Mouse (Mus musculus): ENCODE measurements around the gene Pak7.
"Not testable (repeated sequence)": the region's sequence is repeated elsewhere in the genome, so short reads cannot be mapped to it uniquely, and the experiment has no call there.

Gene Pak7

GRCm38 (mm10) chr2:136387181-136388131, at the start of gene Pak7:
TSS of gene Pak7 (minus strand) at chr2:136387967.
- DNase-seq (ENCODE audit: low read depth in 2 of 2, low spot score in 2 of 2) = no peak

GRCm38 (mm10) chr2:136425561-136425960, 37.8 kb upstream of the Pak7 start:
- no peak for DNase-seq (ENCODE audit: low read depth in 2 of 2, low spot score in 2 of 2)

- no peak for DNase-seq (ENCODE audit: low read depth in 2 of 2, low spot score in 2 of 2)
Measured at GRCm38 (mm10) chr2:136419543-136419942, 31.8 kb upstream of the Pak7 start.

- no peak for DNase-seq (ENCODE audit: low read depth in 2 of 2, low spot score in 2 of 2)
Measured at GRCm38 (mm10) chr2:136416381-136416780, 28.6 kb upstream of the Pak7 start.

GRCm38 (mm10) chr2:136402587-136402986, 14.8 kb upstream of the Pak7 start:
- no peak for DNase-seq (ENCODE audit: low read depth in 2 of 2, low spot score in 2 of 2)

- no peak for DNase-seq (ENCODE audit: low read depth in 2 of 2, low spot score in 2 of 2)
Measured at GRCm38 (mm10) chr2:136375318-136375717, 12.4 kb downstream of the Pak7 start.

GRCm38 (mm10) chr2:136372361-136372760, 15.4 kb downstream of the Pak7 start:
- no peak for DNase-seq (ENCODE audit: low read depth in 2 of 2, low spot score in 2 of 2)

GRCm38 (mm10) chr2:136351393-136352096, 36.2 kb downstream of the Pak7 start:
- DNase-seq (ENCODE audit: low read depth in 2 of 2, low spot score in 2 of 2) = no peak

GRCm38 (mm10) chr2:136350459-136350858, 37.3 kb downstream of the Pak7 start:
- DNase-seq (ENCODE audit: low read depth in 2 of 2, low spot score in 2 of 2) = no peak

GRCm38 (mm10) chr2:136349671-136350275, 38.0 kb downstream of the Pak7 start:
- DNase-seq (ENCODE audit: low read depth in 2 of 2, low spot score in 2 of 2) = no peak

- DNase-seq (ENCODE audit: low read depth in 2 of 2, low spot score in 2 of 2) = not testable (repeated sequence)
Measured at GRCm38 (mm10) chr2:136344240-136344780, 43.5 kb downstream of the Pak7 start.

- no peak for DNase-seq (ENCODE audit: low read depth in 2 of 2, low spot score in 2 of 2)
Measured at GRCm38 (mm10) chr2:136329974-136330373, 57.8 kb downstream of the Pak7 start.

GRCm38 (mm10) chr2:136325646-136326045, 62.1 kb downstream of the Pak7 start:
- DNase-seq (ENCODE audit: low read depth in 2 of 2, low spot score in 2 of 2) = no peak

- DNase-seq (ENCODE audit: low read depth in 2 of 2, low spot score in 2 of 2) = no peak
Measured at GRCm38 (mm10) chr2:136309313-136309712, 78.5 kb downstream of the Pak7 start.

- DNase-seq (ENCODE audit: low read depth in 2 of 2, low spot score in 2 of 2) = no peak
Measured at GRCm38 (mm10) chr2:136308743-136309142, 79.0 kb downstream of the Pak7 start.

GRCm38 (mm10) chr2:136302201-136302600, 85.6 kb downstream of the Pak7 start:
- no peak for DNase-seq (ENCODE audit: low read depth in 2 of 2, low spot score in 2 of 2)

- DNase-seq (ENCODE audit: low read depth in 2 of 2, low spot score in 2 of 2) = no peak
Measured at GRCm38 (mm10) chr2:136301406-136301805, 86.4 kb downstream of the Pak7 start.

GRCm38 (mm10) chr2:136297371-136297770, 90.4 kb downstream of the Pak7 start:
- no peak for DNase-seq (ENCODE audit: low read depth in 2 of 2, low spot score in 2 of 2)

GRCm38 (mm10) chr2:136282043-136282442, 105.7 kb downstream of the Pak7 start:
- DNase-seq (ENCODE audit: low read depth in 2 of 2, low spot score in 2 of 2) = no peak

- DNase-seq (ENCODE audit: low read depth in 2 of 2, low spot score in 2 of 2) = not testable (repeated sequence)
Measured at GRCm38 (mm10) chr2:136241960-136242359, 145.8 kb downstream of the Pak7 start.

GRCm38 (mm10) chr2:136231228-136231627, 156.5 kb downstream of the Pak7 start:
- DNase-seq (ENCODE audit: low read depth in 2 of 2, low spot score in 2 of 2) = no peak
